Mouse (Mus musculus): Measurements from ENCODE around the gene Gpc5.

The Gpc5 gene

GRCm38 (mm10) chr14:115546516-115547282 lies 454.7 kb downstream of the Gpc5 start:
- no peak for DNase-seq (ENCODE audit: extremely low spot score)

- no peak for DNase-seq (ENCODE audit: extremely low spot score)
Measured at GRCm38 (mm10) chr14:115551996-115552395, 460.0 kb downstream of the Gpc5 start.

GRCm38 (mm10) chr14:115580466-115581255 lies 488.6 kb downstream of the Gpc5 start:
- DNase-seq (ENCODE audit: extremely low spot score), result no peak

- DNase-seq (ENCODE audit: extremely low spot score), result no peak
Measured at GRCm38 (mm10) chr14:115581256-115581633, 489.2 kb downstream of the Gpc5 start.

GRCm38 (mm10) chr14:115600259-115601029 lies 508.4 kb downstream of the Gpc5 start:
- no peak for DNase-seq (ENCODE audit: extremely low spot score)

- DNase-seq (ENCODE audit: extremely low spot score), result no peak
Measured at GRCm38 (mm10) chr14:115614154-115614553, 522.1 kb downstream of the Gpc5 start.

GRCm38 (mm10) chr14:115616305-115616704 lies 524.3 kb downstream of the Gpc5 start:
- no peak for DNase-seq (ENCODE audit: extremely low spot score)

- DNase-seq (ENCODE audit: extremely low spot score), result no peak
Measured at GRCm38 (mm10) chr14:115616846-115617245, 524.8 kb downstream of the Gpc5 start.

GRCm38 (mm10) chr14:115620473-115620872 lies 528.5 kb downstream of the Gpc5 start:
- DNase-seq (ENCODE audit: extremely low spot score), result no peak

GRCm38 (mm10) chr14:115631160-115631898 lies 539.3 kb downstream of the Gpc5 start:
- no peak for DNase-seq (ENCODE audit: extremely low spot score)

- no peak for DNase-seq (ENCODE audit: extremely low spot score)
Measured at GRCm38 (mm10) chr14:115633311-115633710, 541.3 kb downstream of the Gpc5 start.

GRCm38 (mm10) chr14:115679875-115680274 lies 587.9 kb downstream of the Gpc5 start:
- no peak for DNase-seq (ENCODE audit: extremely low spot score)

GRCm38 (mm10) chr14:115746013-115746412 lies 654.0 kb downstream of the Gpc5 start:
- no peak for DNase-seq (ENCODE audit: extremely low spot score)

- no peak for DNase-seq (ENCODE audit: extremely low spot score)
Measured at GRCm38 (mm10) chr14:115760241-115760640, 668.2 kb downstream of the Gpc5 start.

- DNase-seq (ENCODE audit: extremely low spot score), result no peak
Measured at GRCm38 (mm10) chr14:115779382-115780177, 687.6 kb downstream of the Gpc5 start.

GRCm38 (mm10) chr14:115804751-115805150 lies 712.7 kb downstream of the Gpc5 start:
- DNase-seq (ENCODE audit: extremely low spot score), result no peak

GRCm38 (mm10) chr14:115819021-115819420 lies 727.0 kb downstream of the Gpc5 start:
- DNase-seq (ENCODE audit: extremely low spot score), result peak; percentile 27

GRCm38 (mm10) chr14:115821657-115822056 lies 729.6 kb downstream of the Gpc5 start:
- no peak for DNase-seq (ENCODE audit: extremely low spot score)

GRCm38 (mm10) chr14:115830485-115830884 lies 738.5 kb downstream of the Gpc5 start:
- no peak for DNase-seq (ENCODE audit: extremely low spot score)

GRCm38 (mm10) chr14:115831219-115831755 lies 739.3 kb downstream of the Gpc5 start:
- peak; percentile 63 for DNase-seq (ENCODE audit: extremely low spot score)
